Mouse (Mus musculus): ENCODE results near the gene Irs2. TPM values are rescaled to one million over a fixed set of nuclear protein-coding genes. Genes with fewer than 3 reads are reported as not detected.

Irs2 gene
- total RNA-seq, 1 experiment from 2014 or later, result 31.1 TPM

DNA sequence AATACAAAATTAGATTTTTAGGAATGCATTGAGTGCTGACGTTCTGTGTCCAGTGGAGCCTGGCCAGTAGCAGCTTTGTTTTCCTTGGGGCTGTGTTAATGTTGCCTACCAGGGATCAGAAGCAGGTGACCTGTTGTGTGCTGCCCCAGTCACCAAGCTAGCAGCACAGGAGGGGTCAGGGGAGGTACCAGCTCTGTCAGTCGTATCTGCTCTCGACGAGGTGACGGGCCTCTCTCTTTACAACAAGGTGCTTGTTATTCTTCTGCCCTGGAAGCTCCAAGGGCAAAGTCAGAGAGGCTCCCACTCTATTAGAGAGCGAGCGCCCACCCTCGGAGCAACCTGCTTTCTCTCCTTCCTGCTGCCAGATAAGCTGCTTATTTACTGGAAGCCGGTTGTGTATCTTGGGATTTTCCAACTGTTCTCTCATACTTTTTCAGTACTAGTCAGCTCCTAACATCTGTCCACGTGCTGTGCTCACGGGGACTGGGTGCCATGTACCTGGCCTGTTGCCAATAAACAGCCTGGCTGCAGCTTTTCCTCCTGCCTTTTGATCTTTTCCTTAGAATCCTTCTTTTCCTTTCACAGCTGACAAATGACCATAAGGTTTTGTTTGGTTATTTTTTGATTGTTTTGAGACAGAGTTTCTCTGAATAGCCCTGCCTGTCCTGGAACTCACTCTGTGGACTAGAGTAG, 2.8 kb upstream of the Irs2 start:
- no peak for ATAC-seq (replicated peaks; ENCODE audit: insufficient number of reproducible peaks, low FRiP score, low TSS enrichment, poor library complexity, severe bottlenecking)

DNA sequence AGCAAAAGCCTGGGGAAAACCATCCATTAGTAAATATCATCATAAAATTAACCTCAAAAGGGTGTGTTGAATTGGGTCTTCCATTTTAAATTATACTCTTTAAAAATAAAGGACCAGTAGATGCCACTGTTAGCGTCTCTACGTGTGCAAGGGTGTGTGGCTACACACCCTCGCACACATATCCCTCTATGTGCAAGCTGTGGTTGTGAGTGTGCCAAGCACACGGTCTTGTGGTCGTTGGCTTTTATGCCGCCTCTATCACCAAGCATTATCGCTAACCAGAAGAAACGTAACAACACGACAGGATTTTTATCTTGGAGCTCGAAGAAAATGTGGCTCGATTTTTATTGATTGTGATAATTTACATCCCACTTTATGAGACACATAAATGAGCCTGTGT, 2.1 kb upstream of the Irs2 start:
- ATAC-seq (replicated peaks; ENCODE audit: insufficient number of reproducible peaks, low FRiP score, low TSS enrichment, poor library complexity, severe bottlenecking), result no peak

DNA sequence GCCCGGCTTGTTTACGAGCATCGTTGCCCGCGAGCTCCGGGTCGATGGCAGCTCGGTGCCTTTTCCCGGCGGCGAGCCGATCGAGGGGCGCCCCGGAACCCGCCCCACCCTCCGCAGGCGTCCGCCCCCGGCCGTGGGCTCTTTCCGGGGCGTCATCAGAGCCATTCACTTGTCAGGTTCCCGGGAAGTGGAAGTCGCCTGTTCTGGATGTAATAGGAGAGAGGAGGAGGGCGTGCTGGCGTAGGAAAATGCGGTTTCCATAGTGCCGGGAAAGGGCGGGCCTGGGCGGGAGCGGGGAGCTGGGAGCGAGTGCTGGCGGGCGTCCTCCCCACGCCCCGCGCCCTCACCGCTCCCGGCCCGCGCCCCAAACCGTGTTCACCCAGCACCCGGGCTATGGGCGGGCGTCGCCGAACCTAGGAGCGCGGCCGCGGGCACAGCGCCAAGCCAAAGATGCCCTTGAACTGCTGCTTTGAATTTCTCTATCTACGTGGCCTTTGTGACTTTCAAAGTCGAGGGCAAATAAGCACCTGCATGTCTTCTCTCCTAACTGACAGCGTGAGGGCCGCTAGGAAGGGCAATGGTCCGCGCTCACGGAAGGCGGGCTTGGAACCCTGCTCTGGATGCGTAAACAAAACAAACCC, 1.3 kb upstream of the Irs2 start:
- no peak for ATAC-seq (replicated peaks; ENCODE audit: insufficient number of reproducible peaks, low FRiP score, low TSS enrichment, poor library complexity, severe bottlenecking)

DNA sequence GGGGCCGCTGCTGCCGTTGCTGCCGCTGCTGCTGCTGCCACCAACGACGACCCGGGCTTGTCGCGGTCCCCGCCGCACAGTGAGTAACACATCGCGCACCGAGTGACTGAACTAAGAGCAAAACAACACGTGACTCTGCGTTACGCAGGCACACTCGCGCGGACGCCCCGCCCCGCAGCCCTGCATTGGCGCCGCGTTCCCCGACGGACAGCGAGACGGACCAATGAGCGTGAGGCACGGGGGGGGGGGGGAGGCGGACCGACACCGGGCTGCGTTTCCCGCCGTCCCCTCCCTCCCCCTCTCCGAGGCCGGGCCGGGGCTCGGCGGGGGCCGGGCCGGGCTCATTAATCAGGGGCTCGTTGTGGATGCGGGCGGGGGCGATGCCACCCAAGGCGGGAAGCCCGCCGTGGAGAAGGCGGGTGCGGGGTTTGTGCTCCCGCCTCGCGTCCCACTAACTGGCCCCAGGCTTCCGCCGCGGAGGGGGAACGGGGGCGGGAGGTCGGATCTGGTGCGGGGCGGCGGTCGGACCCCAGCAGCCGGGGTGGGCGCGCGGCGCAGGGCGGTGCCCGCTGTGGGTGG, 673 bp upstream of the Irs2 start:
- peak; percentile 84 for ATAC-seq (replicated peaks; ENCODE audit: insufficient number of reproducible peaks, low FRiP score, low TSS enrichment, poor library complexity, severe bottlenecking)

DNA sequence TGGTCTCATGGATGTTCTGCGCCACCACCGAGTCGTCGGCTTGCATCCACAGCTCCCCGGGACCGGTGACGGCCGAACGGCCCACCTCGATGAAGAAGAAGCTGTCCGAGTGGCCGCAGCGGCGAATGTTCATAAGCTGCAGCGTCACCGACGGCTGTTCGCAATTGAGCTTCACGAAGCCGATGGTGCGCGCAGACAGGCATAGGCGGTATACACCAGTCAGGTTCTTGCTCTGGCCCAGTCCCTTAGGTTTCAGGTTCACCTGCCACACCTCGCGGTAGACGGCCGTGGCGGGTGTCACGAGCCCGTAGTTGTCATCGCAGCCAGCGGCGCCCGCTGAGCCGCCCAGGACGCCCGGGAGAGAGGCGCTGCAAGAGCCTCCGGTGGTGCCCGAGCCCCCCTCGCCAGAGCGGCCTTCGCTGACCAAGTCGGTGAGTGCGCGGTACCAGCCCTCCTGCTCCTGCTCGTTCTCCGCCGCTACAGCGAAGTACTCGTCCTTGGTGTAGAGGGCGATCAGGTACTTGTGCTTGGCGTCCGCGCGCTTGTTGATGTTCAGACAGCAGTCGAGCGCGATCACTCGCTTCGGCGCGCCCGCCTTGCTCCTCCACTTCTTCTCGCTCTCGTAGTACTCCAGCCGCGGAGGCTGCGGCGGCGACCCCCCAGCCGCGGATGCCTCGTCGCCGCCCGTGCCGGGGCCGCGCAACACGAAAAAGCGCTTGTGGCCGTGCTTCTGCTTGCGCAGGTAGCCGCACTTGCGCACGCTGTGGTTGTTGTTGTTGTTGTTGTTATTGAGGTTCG, 478 bp downstream of the Irs2 start:
- no peak for ATAC-seq (replicated peaks; ENCODE audit: insufficient number of reproducible peaks, low FRiP score, low TSS enrichment, poor library complexity, severe bottlenecking)

DNA sequence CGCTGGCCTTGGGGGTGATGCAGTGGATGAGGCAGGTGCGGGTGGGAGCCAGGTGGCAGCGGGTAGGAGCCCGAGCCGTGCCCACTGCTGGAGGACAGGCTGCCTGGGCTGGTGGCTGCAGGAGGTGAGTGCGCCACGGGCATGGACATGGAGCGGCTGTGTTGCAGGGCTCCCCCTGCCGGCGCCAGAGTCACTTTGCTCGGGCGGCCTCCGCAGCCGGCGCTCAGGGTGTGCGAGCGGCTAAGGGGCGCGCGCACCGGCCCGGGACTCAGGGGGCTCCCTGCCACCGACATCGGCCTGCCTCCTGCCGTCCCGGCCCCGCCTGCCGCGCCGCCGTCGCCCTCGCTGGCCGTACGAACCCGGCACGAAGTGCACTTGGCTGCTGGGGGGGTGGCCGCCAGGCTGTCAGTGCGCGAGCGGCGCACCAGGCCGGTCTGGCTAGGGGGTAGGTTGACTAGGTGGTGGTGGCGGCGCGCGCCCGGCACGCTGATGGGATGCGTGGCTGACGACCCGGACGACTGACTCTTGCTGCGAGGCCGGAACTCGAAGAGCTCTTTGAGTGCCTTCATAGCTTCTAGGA, 1.2 kb downstream of the Irs2 start:
- ATAC-seq (replicated peaks; ENCODE audit: insufficient number of reproducible peaks, low FRiP score, low TSS enrichment, poor library complexity, severe bottlenecking), result peak; percentile 28; the same call in 1 of the 2 replicates

DNA sequence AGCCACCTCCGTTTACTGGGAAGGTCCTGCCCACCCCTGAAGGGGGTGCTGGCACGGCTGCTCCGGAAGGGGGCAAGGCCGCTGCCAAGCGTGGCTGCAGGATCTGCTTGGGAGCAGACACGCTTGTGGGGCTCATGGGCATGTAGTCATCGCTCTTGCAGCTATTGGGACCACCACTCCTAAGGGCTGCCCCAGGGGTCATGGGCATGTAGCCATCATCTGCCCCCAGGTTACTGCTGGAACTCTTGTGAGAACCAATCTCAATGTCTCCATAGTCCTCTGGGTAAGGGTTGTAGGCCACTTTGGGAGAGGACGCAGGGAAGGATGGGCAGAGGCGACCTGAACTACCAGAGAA, 2.0 kb downstream of the Irs2 start:
- ATAC-seq (replicated peaks; ENCODE audit: insufficient number of reproducible peaks, low FRiP score, low TSS enrichment, poor library complexity, severe bottlenecking), result no peak

DNA sequence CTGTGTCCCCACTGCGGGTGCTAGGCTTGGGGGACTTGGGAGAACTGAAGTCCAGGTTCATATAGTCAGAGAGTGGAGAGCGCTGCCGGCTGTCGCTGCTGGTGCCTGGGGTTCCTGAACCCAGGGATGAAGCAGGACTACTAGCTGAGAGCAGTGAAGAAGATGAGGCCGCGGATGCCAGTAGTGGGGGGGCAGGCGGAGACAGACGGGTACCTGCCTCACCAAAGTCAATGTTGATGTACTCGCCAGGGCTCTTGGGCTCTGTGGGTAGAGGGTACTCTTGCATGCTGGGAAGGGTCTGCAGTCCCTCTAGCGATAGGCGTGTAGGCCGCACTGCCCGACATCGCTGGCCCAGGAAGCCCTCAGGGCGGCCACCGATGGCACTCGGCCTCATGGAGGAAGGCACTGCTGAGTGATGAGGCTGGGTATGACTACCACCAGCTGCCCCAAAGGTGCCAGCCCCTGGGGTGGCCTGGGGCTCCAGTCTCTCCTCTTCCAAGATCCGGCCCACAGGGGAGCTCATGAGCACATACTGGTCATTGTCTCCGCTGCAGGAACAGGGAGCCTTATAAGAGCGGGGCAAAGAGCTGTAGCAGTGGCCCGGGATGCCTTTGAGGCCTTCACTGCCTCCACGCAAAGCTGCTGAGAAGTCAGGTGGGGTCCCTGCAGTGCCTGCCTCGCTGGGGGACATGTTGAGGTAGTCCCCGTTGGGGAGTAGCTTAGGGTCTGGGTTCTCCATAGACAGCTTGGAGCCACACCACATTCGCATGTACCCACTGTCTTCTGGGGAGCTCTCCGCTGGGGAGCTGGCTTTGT, 2.6 kb downstream of the Irs2 start:
- ATAC-seq (replicated peaks; ENCODE audit: insufficient number of reproducible peaks, low FRiP score, low TSS enrichment, poor library complexity, severe bottlenecking), result no peak

DNA sequence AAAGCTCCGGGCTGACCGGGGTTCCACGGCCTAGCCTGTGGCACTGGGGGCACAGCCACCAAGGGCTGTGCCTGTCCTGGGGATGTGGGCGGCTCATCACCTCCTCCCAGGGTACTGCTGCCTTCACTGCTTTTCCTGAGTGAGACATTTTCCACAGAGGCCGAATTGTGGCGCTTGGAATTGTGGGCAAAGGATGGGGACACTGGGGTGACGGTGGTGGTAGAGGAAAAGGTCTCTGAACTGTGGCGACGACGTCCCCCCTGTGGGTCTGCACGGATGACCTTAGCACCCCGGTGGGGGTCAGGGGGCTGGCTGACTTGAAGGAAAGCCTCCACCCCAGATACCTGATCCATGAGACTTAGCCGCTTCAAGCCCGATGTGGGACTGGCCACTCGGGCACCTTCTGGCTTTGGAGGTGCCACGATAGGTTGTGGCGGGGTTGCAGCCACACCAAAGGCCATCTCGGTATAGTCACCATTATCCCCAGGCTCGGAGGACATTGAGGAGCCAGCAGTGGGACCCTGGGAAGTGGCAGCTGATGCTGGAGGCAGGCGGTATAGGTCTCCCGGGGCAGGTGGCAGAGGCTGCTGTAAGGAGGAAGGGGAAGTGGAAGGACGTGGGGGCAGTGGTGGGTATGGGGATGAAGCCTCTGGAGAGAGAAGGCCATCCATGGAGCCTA, 3.3 kb downstream of the Irs2 start:
- no peak for ATAC-seq (replicated peaks; ENCODE audit: insufficient number of reproducible peaks, low FRiP score, low TSS enrichment, poor library complexity, severe bottlenecking)

DNA sequence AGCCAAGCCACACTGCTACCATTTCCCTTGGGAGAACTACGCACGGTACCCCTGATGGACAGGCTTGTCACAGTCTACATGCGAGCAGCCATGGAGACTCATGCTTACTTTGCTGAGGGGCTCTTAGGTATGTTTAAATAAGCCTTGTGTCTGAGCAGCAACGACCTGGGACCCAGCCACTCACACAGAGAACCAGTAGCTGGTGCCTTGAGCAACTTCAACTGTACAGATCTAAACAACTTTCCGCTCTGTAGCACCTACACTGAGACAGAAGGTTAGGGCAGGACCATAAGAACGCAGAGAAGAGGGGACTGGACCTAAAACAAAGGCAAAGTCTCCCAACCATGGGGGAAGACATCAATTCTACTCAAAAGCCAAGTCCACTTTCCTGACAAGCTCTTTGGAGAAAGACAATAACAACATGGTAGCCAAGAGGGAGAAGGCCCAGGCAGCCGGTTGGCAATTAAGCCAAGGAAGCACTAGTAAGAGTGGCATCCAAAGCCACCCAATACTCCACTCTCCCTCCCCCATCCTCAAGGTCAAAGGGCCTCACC, 4.3 kb downstream of the Irs2 start:
- ATAC-seq (replicated peaks; ENCODE audit: insufficient number of reproducible peaks, low FRiP score, low TSS enrichment, poor library complexity, severe bottlenecking), result no peak

DNA sequence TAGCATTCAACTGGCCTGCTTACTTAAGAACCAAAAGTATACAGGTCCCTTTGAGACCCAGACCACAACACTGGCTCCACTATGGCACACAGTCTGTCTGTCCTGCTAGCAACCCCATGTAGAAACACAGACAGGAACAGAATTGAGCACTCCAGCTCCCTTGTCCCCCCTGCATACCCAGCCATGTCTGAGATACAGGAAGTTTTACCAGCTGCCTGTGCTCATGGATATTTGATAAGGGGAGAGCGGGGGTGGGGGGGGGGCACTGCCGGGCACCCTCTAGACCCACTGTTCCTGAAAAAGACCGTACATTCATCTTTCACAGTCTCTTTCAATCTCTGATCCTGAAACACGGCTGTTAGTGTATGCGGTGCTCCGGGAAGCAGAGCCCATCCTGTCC, 5.0 kb downstream of the Irs2 start:
- no peak for ATAC-seq (replicated peaks; ENCODE audit: insufficient number of reproducible peaks, low FRiP score, low TSS enrichment, poor library complexity, severe bottlenecking)

DNA sequence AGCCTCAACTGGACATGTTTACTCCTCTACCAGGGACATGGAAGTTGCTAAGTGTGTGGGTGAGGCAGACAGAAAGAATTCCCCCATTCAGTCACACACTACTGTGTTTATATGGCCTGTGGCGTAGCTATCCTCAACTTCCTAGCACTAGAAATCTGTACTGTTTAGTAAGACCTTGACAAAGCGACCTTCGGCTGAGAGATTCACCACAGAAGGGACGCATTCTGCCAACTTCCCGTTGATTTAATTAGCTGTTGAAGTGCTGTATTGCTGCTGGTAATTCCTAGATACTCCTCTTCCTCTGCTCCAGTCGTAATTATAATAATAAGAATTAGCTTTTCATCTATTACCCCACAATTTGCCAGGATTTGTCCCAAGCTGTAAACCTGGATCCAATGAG, 5.4 kb downstream of the Irs2 start:
- no peak for ATAC-seq (replicated peaks; ENCODE audit: insufficient number of reproducible peaks, low FRiP score, low TSS enrichment, poor library complexity, severe bottlenecking)

DNA sequence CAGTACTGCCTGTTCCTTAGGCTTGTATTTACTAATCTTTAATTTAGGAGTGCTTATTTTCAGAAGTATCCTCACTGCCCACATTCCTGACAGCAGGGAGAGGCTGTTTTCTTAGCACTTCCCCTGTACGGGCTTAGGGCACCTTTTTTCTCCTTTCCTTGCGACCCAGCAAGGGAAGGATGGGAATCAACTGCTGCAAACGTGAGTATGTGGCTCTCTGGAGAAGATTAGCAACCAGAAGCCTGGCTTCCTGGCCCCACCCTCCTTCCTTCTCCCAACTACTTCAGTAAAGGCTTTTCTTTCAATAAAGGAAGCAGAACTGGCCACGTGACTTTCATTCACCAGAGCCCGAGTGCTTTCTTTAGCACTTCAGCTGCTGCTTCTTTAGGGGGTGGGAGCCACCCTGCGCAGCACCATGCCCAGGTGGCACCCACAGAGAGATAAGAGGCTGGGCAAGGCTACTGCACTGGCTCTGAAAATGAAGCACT, 7.2 kb downstream of the Irs2 start:
- no peak for ATAC-seq (replicated peaks; ENCODE audit: insufficient number of reproducible peaks, low FRiP score, low TSS enrichment, poor library complexity, severe bottlenecking)

DNA sequence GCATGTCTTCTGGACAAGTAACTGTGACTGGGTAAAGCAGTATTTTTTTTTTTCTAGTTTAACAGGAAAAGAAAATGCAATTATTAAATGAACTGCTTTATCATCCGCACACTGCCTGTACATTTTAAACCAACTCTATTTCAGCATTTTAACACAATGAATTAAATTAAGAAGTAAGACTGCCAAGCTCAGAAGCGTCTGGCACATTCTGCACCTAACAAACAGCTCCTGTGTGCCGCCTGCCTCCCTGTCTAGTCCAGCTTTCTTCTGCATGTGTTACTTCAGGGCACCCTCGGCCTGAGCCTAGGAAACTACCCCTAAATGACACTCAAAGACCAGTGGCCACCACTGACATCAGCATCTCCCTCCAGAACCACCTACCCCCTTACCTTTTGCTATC, 8.7 kb downstream of the Irs2 start:
- ATAC-seq (replicated peaks; ENCODE audit: insufficient number of reproducible peaks, low FRiP score, low TSS enrichment, poor library complexity, severe bottlenecking), result no peak

DNA sequence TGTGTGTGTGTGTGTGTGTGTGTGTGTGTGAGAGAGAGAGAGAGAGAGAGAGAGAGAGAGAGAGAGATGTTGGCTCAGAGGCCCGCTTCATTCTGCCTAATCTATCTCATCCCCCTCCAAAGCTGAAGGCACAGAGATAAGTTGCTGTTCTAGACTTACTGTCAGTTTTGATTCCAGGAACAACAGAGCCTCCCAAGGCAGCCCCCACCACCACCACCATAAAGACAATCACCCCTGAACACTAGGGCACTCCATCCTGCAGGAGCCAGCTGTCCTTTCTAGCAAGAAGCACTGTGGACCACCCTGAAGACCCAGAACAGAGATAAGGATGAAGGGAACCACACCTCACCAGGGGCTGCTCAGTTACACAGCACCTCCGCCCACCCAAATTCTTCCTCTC, 12.0 kb downstream of the Irs2 start:
- ATAC-seq (replicated peaks; ENCODE audit: insufficient number of reproducible peaks, low FRiP score, low TSS enrichment, poor library complexity, severe bottlenecking), result no peak

DNA sequence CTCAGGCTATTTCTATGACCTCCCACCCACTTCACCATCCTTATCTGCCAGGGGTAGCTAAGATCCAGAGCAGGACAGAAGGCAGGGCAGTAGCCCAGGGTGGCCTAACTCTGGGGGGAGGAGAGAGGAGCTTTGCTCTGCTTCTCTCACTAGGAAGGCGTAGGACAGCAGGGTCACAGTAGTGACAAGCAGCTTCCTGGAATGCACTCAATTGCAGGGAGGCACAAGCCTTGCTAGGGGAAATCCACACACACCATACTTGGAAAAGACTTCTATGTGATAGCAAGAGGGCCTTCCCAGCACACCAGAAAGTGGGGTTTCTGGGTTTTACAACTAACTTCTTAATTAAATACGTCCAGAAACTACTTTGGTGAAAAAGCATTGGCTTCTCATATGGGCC, 12.5 kb downstream of the Irs2 start:
- no peak for ATAC-seq (replicated peaks; ENCODE audit: insufficient number of reproducible peaks, low FRiP score, low TSS enrichment, poor library complexity, severe bottlenecking)

DNA sequence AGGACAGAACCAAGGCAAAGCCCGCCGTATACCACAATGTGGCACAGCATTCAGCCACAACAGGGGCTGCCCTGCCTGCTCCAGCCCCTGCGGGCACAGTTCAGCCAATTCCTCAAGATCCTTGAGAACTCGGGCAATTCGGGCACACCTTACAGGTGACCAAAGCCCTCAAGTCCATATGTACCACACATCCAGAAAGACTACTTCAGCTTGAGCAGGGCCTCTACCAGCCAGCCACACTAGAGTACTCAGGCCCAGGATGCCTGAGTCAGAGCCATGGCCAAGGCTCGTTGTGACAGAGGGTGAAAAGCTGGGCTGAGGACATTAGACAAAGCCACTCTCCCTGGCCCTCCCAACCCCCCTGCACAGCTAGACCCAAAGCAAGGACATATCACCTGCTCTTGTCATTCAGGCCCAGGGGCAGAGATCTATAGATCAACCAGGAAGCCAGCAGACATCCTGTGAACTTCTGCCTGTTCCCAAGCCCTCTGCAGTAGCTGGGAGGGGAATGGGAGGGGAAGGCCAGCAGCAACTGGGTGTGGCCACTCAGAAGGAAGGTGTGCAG, 13.8 kb downstream of the Irs2 start:
- ATAC-seq (replicated peaks; ENCODE audit: insufficient number of reproducible peaks, low FRiP score, low TSS enrichment, poor library complexity, severe bottlenecking), result no peak
